Mouse (Mus musculus) hindbrain, embryonic 12.5 days (tissue): ENCODE results near the gene Epor. TPM values are rescaled to one million over a fixed set of nuclear protein-coding genes. Genes with fewer than 3 reads are reported as not detected.

Experiments used
- ATAC-seq: fragments of 200-750 bp; cut with Nextera tagmentation; 2 replicates; pipeline ENCODE4 v1.8.0; 2017; ENCODE audit warnings: moderate TSS enrichment; ENCODE audit not compliant: low FRiP score
- H3K27ac ChIP-seq: fragments of 300-500 bp; sonication (generic); 2 replicates; pipeline ENCODE4 v1.5.1; 2016; ENCODE audit warnings: mild to moderate bottlenecking
- H3K27me3 ChIP-seq: fragments of 300-500 bp; sonication (generic); 2 replicates; pipeline ENCODE4 v1.6.1; 2016; ENCODE audit warnings: mild to moderate bottlenecking
- H3K36me3 ChIP-seq: fragments of 300-500 bp; sonication (generic); 2 replicates; pipeline ENCODE4 v1.6.1; 2016; ENCODE audit warnings: mild to moderate bottlenecking
- H3K4me1 ChIP-seq: fragments of 300-500 bp; sonication (generic); 2 replicates; pipeline ENCODE4 v1.6.1; 2016
- H3K4me2 ChIP-seq: fragments of 300-500 bp; sonication (generic); replicated peaks from 2 replicates; pipeline ENCODE4 v1.6.1; 2016; ENCODE audit warnings: mild to moderate bottlenecking
- H3K4me3 ChIP-seq: fragments of 300-500 bp; sonication (generic); 2 replicates; pipeline ENCODE4 v1.5.1; 2016; ENCODE audit warnings: mild to moderate bottlenecking
- H3K9ac ChIP-seq: fragments of 300-500 bp; sonication (generic); 2 replicates; pipeline ENCODE4 v1.6.1; 2016; ENCODE audit warnings: mild to moderate bottlenecking, moderate library complexity
- H3K9me3 ChIP-seq: fragments of 300-500 bp; sonication (generic); replicated peaks from 2 replicates; pipeline ENCODE4 v1.6.1; 2016; ENCODE audit warnings: mild to moderate bottlenecking
- WGBS: fragments of 180-500 bp; shearing (Covaris S2); methylation state at CpG from one replicate; pipeline ENCODE4 v1.1.7; 2016; 5-methylcytosine and 5-hydroxymethylcytosine counted together
- polyA plus RNA-seq: library from polyadenylated mRNA; unstranded; fragments of >200 nt; fragmentation: Nextera tagmentation; extraction: Ambion mirVana; gene quantifications from 2 replicates; pipeline ENCODE4 v1.2.1, GENCODE M21; 2016

The Epor gene
- polyA plus RNA-seq, 1 experiment from 2014 or later = 4.3 TPM

GRCm38 (mm10) chr9:21932006-21932405 is 31.3 kb downstream of the Epor start:
- Histone ChIP-seq H3K4me2 (no peak overlapping the region), H3K4me3 (no peak overlapping the region), H3K4me1 (peaks cover 3% of the 10 kb centered on the region; the same call in 1 of the 2 replicates), H3K27me3 (peaks cover 3% of the 10 kb centered on the region; the same call in 1 of the 2 replicates), H3K36me3 (no peaks in the 10 kb centered on the region), H3K9ac (no peak overlapping the region), H3K27ac (no peak overlapping the region), H3K9me3 (no peaks in the 10 kb centered on the region)
- 62% methylated on average over 2 of the region's 2 CpGs for WGBS
- no peak for ATAC-seq

DNA sequence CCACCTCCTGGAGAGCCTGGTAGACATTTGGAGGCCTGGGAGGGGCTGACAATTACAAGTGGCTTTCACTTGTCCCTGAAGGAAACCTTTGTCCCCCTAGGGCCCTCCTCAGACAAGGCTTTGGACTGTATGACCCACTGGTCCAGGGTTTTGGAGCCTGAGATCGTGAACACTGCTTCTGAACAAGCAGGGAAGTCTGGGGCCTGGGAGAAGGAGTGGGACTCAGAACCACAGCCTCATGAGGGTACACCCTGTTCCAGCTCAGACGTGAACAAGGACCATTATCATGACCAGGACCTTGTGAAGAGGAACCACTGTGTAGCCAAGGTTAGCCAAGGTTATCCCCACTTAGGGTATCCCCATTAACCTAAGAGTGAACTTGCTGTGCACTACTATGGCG is 34.1 kb downstream of the Epor start:
- no peak overlapping the region for H3K4me2 ChIP-seq
- no peak for ATAC-seq

GRCm38 (mm10) chr9:21927208-21927753 is 36.0 kb downstream of the Epor start, which contains the start of the genes Ccdc159 and Tmem205:
TSS of gene Ccdc159 (plus strand) at chr9:21927471.
TSS of gene Tmem205 (minus strand) at chr9:21927556.
- Histone ChIP-seq H3K4me2 (peak within 1 kb of the TSS; percentile 62), H3K9me3 (no peaks in the 10 kb centered on the region), H3K4me1 (peaks cover 11% of the 10 kb centered on the region), H3K9ac (peak within 1 kb of the TSS; percentile 69), H3K27ac (peak within 1 kb of the TSS; percentile 72), H3K36me3 (0 out of 2 replicates have a peak, but pooled peaks cover 3% of the 10 kb centered on the region), H3K27me3 (no peaks in the 10 kb centered on the region), H3K4me3 (peak within 1 kb of the TSS; percentile 53)
- peak; percentile 98 for ATAC-seq
- WGBS = under 1% methylated on average over 28 of the region's 28 CpGs

More for the DNA sequence above, 34.1 kb downstream of the Epor start:
- 80% methylated on average over 3 of the region's 3 CpGs for WGBS
- H3K4me1 ChIP-seq = peaks cover 11% of the 10 kb centered on the region
- H3K36me3 ChIP-seq = 0 out of 2 replicates have a peak, but pooled peaks cover 3% of the 10 kb centered on the region
- H3K4me3 ChIP-seq = no peak overlapping the region
- H3K27ac ChIP-seq = no peak overlapping the region
- H3K9ac ChIP-seq = no peak overlapping the region
- H3K9me3 ChIP-seq = no peaks in the 10 kb centered on the region
- peaks cover 3% of the 10 kb centered on the region; the same call in 1 of the 2 replicates for H3K27me3 ChIP-seq

GRCm38 (mm10) chr9:21926784-21927183 is 36.5 kb downstream of the Epor start:
- Histone ChIP-seq H3K9ac (peak overlapping the region; percentile 69), H3K4me1 (peaks cover 11% of the 10 kb centered on the region), H3K9me3 (no peaks in the 10 kb centered on the region), H3K27ac (peak overlapping the region; percentile 72), H3K4me2 (peak overlapping the region; percentile 62), H3K4me3 (peak overlapping the region; percentile 53), H3K27me3 (no peaks in the 10 kb centered on the region), H3K36me3 (0 out of 2 replicates have a peak, but pooled peaks cover 3% of the 10 kb centered on the region)
- WGBS = 3% methylated on average over 6 of the region's 6 CpGs
- 0 out of 2 replicates have a peak, but pooled peaks have one; percentile 1 for ATAC-seq

- Histone ChIP-seq H3K4me2 (peak overlapping the region; percentile 62), H3K27me3 (no peaks in the 10 kb centered on the region), H3K27ac (no peak overlapping the region), H3K4me3 (no peak overlapping the region), H3K9ac (no peak overlapping the region), H3K36me3 (0 out of 2 replicates have a peak, but pooled peaks cover 3% of the 10 kb centered on the region), H3K9me3 (no peaks in the 10 kb centered on the region), H3K4me1 (peaks cover 11% of the 10 kb centered on the region)
- ATAC-seq = no peak
- 85% methylated on average over 6 of the region's 6 CpGs for WGBS
These were observed 37.2 kb downstream of the Epor start for GRCm38 (mm10) chr9:21926155-21926554.

- no peak overlapping the region for H3K9ac ChIP-seq
- H3K4me1 ChIP-seq = peaks cover 11% of the 10 kb centered on the region
- no peak for ATAC-seq
- H3K4me3 ChIP-seq = no peak overlapping the region
- H3K36me3 ChIP-seq = 0 out of 2 replicates have a peak, but pooled peaks cover 3% of the 10 kb centered on the region
- H3K9me3 ChIP-seq = no peaks in the 10 kb centered on the region
- WGBS = 100% methylated on average over 1 of the region's 1 CpGs
- no peaks in the 10 kb centered on the region for H3K27me3 ChIP-seq
- H3K27ac ChIP-seq = no peak overlapping the region
- no peak overlapping the region for H3K4me2 ChIP-seq
These were observed 37.8 kb downstream of the Epor start for GRCm38 (mm10) chr9:21925506-21925905.

GRCm38 (mm10) chr9:21925034-21925433 is 38.3 kb downstream of the Epor start:
- Histone ChIP-seq H3K4me1 (peaks cover 11% of the 10 kb centered on the region), H3K4me2 (no peak overlapping the region), H3K4me3 (no peak overlapping the region), H3K36me3 (0 out of 2 replicates have a peak, but pooled peaks cover 3% of the 10 kb centered on the region), H3K27me3 (no peaks in the 10 kb centered on the region), H3K9ac (no peak overlapping the region), H3K9me3 (no peaks in the 10 kb centered on the region), H3K27ac (no peak overlapping the region)
- ATAC-seq = no peak
- WGBS = 80% methylated on average over 3 of the region's 3 CpGs

DNA sequence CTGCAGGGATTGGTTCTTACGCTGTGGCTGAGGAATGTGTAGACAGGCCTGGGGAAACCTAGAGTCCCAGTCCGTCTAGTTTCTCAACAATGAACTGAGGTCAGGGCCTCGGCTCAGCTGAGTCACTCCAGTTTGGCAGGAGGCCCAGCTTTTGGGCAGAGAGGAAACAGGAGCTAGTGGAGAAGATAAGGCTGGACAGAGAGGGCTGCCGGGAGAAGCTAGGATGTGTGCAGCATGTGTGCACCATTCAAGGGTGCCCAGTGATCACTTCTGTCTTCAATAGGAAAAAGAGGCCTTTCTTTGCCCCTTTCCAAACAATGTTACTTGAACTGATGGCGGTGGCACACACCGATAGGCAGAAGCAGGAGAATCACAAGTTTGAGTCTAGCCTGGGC is 39.2 kb downstream of the Epor start:
- H3K4me2 ChIP-seq = no peak overlapping the region
- H3K27me3 ChIP-seq = no peaks in the 10 kb centered on the region
- H3K4me3 ChIP-seq = no peak overlapping the region
- no peak overlapping the region for H3K9ac ChIP-seq
- no peaks in the 10 kb centered on the region for H3K9me3 ChIP-seq
- H3K36me3 ChIP-seq = 0 out of 2 replicates have a peak, but pooled peaks cover 3% of the 10 kb centered on the region
- peaks cover 11% of the 10 kb centered on the region for H3K4me1 ChIP-seq
- WGBS = 72% methylated on average over 6 of the region's 6 CpGs
- ATAC-seq = no peak
- no peak overlapping the region for H3K27ac ChIP-seq

- WGBS = 75% methylated on average over 3 of the region's 3 CpGs
- no peak for ATAC-seq
- 0 out of 2 replicates have a peak, but pooled peaks cover 3% of the 10 kb centered on the region for H3K36me3 ChIP-seq
- no peaks in the 10 kb centered on the region for H3K27me3 ChIP-seq
- H3K9me3 ChIP-seq = no peaks in the 10 kb centered on the region
- H3K4me1 ChIP-seq = peaks cover 11% of the 10 kb centered on the region
- H3K4me3 ChIP-seq = no peak overlapping the region
- H3K4me2 ChIP-seq = no peak overlapping the region
- no peak overlapping the region for H3K9ac ChIP-seq
- no peak overlapping the region for H3K27ac ChIP-seq
These were observed 39.7 kb downstream of the Epor start for GRCm38 (mm10) chr9:21923490-21924098.

GRCm38 (mm10) chr9:21923036-21923435 is 40.3 kb downstream of the Epor start:
- no peak overlapping the region for H3K4me3 ChIP-seq

GRCm38 (mm10) chr9:21918692-21919384 is 44.5 kb downstream of the Epor start:
- 0 out of 2 replicates have a peak, but pooled peaks cover 6% of the 10 kb centered on the region for H3K4me1 ChIP-seq
- H3K4me3 ChIP-seq = no peak overlapping the region
- H3K4me2 ChIP-seq = peak overlapping the region; percentile 95
- H3K36me3 ChIP-seq = no peaks in the 10 kb centered on the region
- H3K9ac ChIP-seq = no peak overlapping the region
- H3K9me3 ChIP-seq = no peaks in the 10 kb centered on the region
- H3K27ac ChIP-seq = no peak overlapping the region
- H3K27me3 ChIP-seq = peaks cover 28% of the 10 kb centered on the region; the same call in 1 of the 2 replicates
- 25% methylated on average over 5 of the region's 5 CpGs for WGBS
- ATAC-seq = no peak

More at GRCm38 (mm10) chr9:21923036-21923435, 40.3 kb downstream of the Epor start:
- no peak overlapping the region for H3K9ac ChIP-seq
- 0 out of 2 replicates have a peak, but pooled peaks cover 3% of the 10 kb centered on the region for H3K36me3 ChIP-seq
- H3K27me3 ChIP-seq = no peaks in the 10 kb centered on the region
- no peak overlapping the region for H3K4me2 ChIP-seq
- no peak for ATAC-seq
- no peaks in the 10 kb centered on the region for H3K9me3 ChIP-seq
- no peak overlapping the region for H3K27ac ChIP-seq
- H3K4me1 ChIP-seq = peaks cover 11% of the 10 kb centered on the region
- 87% methylated on average over 4 of the region's 4 CpGs for WGBS

GRCm38 (mm10) chr9:21918035-21918592 is 45.2 kb downstream of the Epor start, which contains the start of gene Rab3d:
TSS of gene Rab3d (minus strand) at chr9:21918192.
- Histone ChIP-seq H3K27me3 (peaks cover 28% of the 10 kb centered on the region; the same call in 1 of the 2 replicates), H3K4me1 (0 out of 2 replicates have a peak, but pooled peaks cover 6% of the 10 kb centered on the region), H3K4me3 (peak within 1 kb of the TSS; percentile 64), H3K9me3 (no peaks in the 10 kb centered on the region), H3K27ac (peak within 1 kb of the TSS; percentile 55), H3K36me3 (no peaks in the 10 kb centered on the region), H3K9ac (peak within 1 kb of the TSS; percentile 73), H3K4me2 (peak within 1 kb of the TSS; percentile 95)
- ATAC-seq = peak; percentile 93
- WGBS = under 1% methylated on average over 35 of the region's 36 CpGs
